Mouse (Mus musculus): ENCODE measurements at regions not wholly inside any gene's neighbourhood (a gene's known extent, or its start where the extent isn't known, plus 50 kb on each side); places are given as distances from the start of the nearest gene placed in this dataset.

- peak; percentile 83 for TF ChIP-seq CTCF (IDR thresholded peaks at IDR 0.05)
- no peak for TF ChIP-seq EP300 (IDR thresholded peaks at IDR 0.05)
- H3K9ac ChIP-seq (replicated peaks; ENCODE audit: low read depth) = no peak overlapping the region
- no peaks in the 10 kb centered on the region for H3K4me1 ChIP-seq (ENCODE audit: insufficient read depth, low read depth, low read length)
- no peak overlapping the region for H3K27ac ChIP-seq (ENCODE audit: low read length)
- no peaks in the 10 kb centered on the region for H3K36me3 ChIP-seq (ENCODE audit: insufficient read depth, low read length)
- no peaks in the 10 kb centered on the region for H3K9me3 ChIP-seq (ENCODE audit: low read length)
- H3K4me2 ChIP-seq (replicated peaks; ENCODE audit: low read depth, low read length) = no peak overlapping the region
- peak; percentile 55 for DNase-seq (ENCODE audit: low spot score)
- no peaks in the 10 kb centered on the region for H3K27me3 ChIP-seq (replicated peaks; ENCODE audit: insufficient read depth, low read length)
- ATAC-seq = no peak
- H3K4me3 ChIP-seq (ENCODE audit: low read depth, low read length) = no peak overlapping the region
- 14% methylated on average over 8 of the region's 8 CpGs for WGBS
These were observed 106.5 kb upstream of the Zfp706 start for GRCm38 (mm10) chr15:37114119-37114518.

- Histone ChIP-seq H3K27ac (ENCODE audit: low read length) (no peak overlapping the region), H3K9ac (replicated peaks; ENCODE audit: low read depth) (no peak overlapping the region), H3K9me3 (ENCODE audit: low read length) (no peaks in the 10 kb centered on the region), H3K27me3 (replicated peaks; ENCODE audit: insufficient read depth, low read length) (no peaks in the 10 kb centered on the region), H3K36me3 (ENCODE audit: insufficient read depth, low read length) (no peaks in the 10 kb centered on the region), H3K4me1 (ENCODE audit: insufficient read depth, low read depth, low read length) (no peaks in the 10 kb centered on the region), H3K4me2 (replicated peaks; ENCODE audit: low read depth, low read length) (no peak overlapping the region), H3K4me3 (ENCODE audit: low read depth, low read length) (no peak overlapping the region)
- no peak for TF ChIP-seq EP300 (IDR thresholded peaks at IDR 0.05)
- TF ChIP-seq CTCF (IDR thresholded peaks at IDR 0.05) = no peak
- DNase-seq (ENCODE audit: low spot score) = no peak
- 89% methylated on average over 14 of the region's 14 CpGs for WGBS
- no peak for ATAC-seq
These were observed 102.9 kb upstream of the Zfp706 start for GRCm38 (mm10) chr15:37110462-37110861.

- 55% methylated on average over 2 of the region's 2 CpGs for WGBS
- Histone ChIP-seq H3K9me3 (ENCODE audit: low read length) (no peaks in the 10 kb centered on the region), H3K27me3 (replicated peaks; ENCODE audit: insufficient read depth, low read length) (no peaks in the 10 kb centered on the region), H3K9ac (replicated peaks; ENCODE audit: low read depth) (no peak overlapping the region), H3K4me1 (ENCODE audit: insufficient read depth, low read depth, low read length) (no peaks in the 10 kb centered on the region), H3K36me3 (ENCODE audit: insufficient read depth, low read length) (no peaks in the 10 kb centered on the region), H3K4me2 (replicated peaks; ENCODE audit: low read depth, low read length) (no peak overlapping the region), H3K27ac (ENCODE audit: low read length) (no peak overlapping the region), H3K4me3 (ENCODE audit: low read depth, low read length) (no peak overlapping the region)
- ATAC-seq (peak; percentile 76), DNase-seq (ENCODE audit: low spot score) (peak; percentile 76)
- TF ChIP-seq EP300 (IDR thresholded peaks at IDR 0.05) = no peak
- TF ChIP-seq CTCF (IDR thresholded peaks at IDR 0.05) = peak; percentile 57
These were observed 94.5 kb upstream of the Zfp706 start for GRCm38 (mm10) chr15:37102035-37102555.

GRCm38 (mm10) chr15:37101419-37101818, 93.8 kb upstream of the Zfp706 start:
- peak; percentile 47 for TF ChIP-seq CTCF (IDR thresholded peaks at IDR 0.05)
- TF ChIP-seq EP300 (IDR thresholded peaks at IDR 0.05) = no peak
- DNase-seq (ENCODE audit: low spot score) (no peak), ATAC-seq (no peak)
- Histone ChIP-seq H3K9ac (replicated peaks; ENCODE audit: low read depth) (no peak overlapping the region), H3K27ac (ENCODE audit: low read length) (no peak overlapping the region), H3K4me1 (ENCODE audit: insufficient read depth, low read depth, low read length) (no peaks in the 10 kb centered on the region), H3K9me3 (ENCODE audit: low read length) (no peaks in the 10 kb centered on the region), H3K4me3 (ENCODE audit: low read depth, low read length) (no peak overlapping the region), H3K4me2 (replicated peaks; ENCODE audit: low read depth, low read length) (no peak overlapping the region), H3K36me3 (ENCODE audit: insufficient read depth, low read length) (no peaks in the 10 kb centered on the region), H3K27me3 (replicated peaks; ENCODE audit: insufficient read depth, low read length) (no peaks in the 10 kb centered on the region)
- 91% methylated on average over 1 of the region's 1 CpGs for WGBS

- Histone ChIP-seq H3K36me3 (ENCODE audit: insufficient read depth, low read length) (no peaks in the 10 kb centered on the region), H3K4me1 (ENCODE audit: insufficient read depth, low read depth, low read length) (no peaks in the 10 kb centered on the region), H3K27me3 (replicated peaks; ENCODE audit: insufficient read depth, low read length) (no peaks in the 10 kb centered on the region), H3K9ac (replicated peaks; ENCODE audit: low read depth) (no peak overlapping the region), H3K9me3 (ENCODE audit: low read length) (no peaks in the 10 kb centered on the region), H3K4me3 (ENCODE audit: low read depth, low read length) (no peak overlapping the region), H3K4me2 (replicated peaks; ENCODE audit: low read depth, low read length) (no peak overlapping the region), H3K27ac (ENCODE audit: low read length) (no peak overlapping the region)
- ATAC-seq (no peak), DNase-seq (ENCODE audit: low spot score) (no peak)
- WGBS = 87% methylated on average over 6 of the region's 6 CpGs
- no peak for TF ChIP-seq CTCF (IDR thresholded peaks at IDR 0.05)
- TF ChIP-seq EP300 (IDR thresholded peaks at IDR 0.05) = no peak
These were observed 93.3 kb upstream of the Zfp706 start for GRCm38 (mm10) chr15:37100767-37101288.

- DNase-seq (ENCODE audit: low spot score) = peak; percentile 79
- no peaks in the 10 kb centered on the region for H3K36me3 ChIP-seq (ENCODE audit: insufficient read depth, low read length)
- H3K4me2 ChIP-seq (replicated peaks; ENCODE audit: low read depth, low read length) = no peak overlapping the region; the same call in 1 of the 2 replicates
- WGBS = 41% methylated on average over 17 of the region's 17 CpGs
- peak; percentile 52 for ATAC-seq
- no peaks in the 10 kb centered on the region for H3K4me1 ChIP-seq (ENCODE audit: insufficient read depth, low read depth, low read length)
- no peaks in the 10 kb centered on the region for H3K27me3 ChIP-seq (replicated peaks; ENCODE audit: insufficient read depth, low read length)
- no peaks in the 10 kb centered on the region for H3K9me3 ChIP-seq (ENCODE audit: low read length)
- TF ChIP-seq CTCF (IDR thresholded peaks at IDR 0.05) = peak; percentile 78
- no peak for TF ChIP-seq EP300 (IDR thresholded peaks at IDR 0.05)
- H3K9ac ChIP-seq (replicated peaks; ENCODE audit: low read depth) = no peak overlapping the region
- H3K4me3 ChIP-seq (ENCODE audit: low read depth, low read length) = no peak overlapping the region
- no peak overlapping the region for H3K27ac ChIP-seq (ENCODE audit: low read length)
These were observed 92.6 kb upstream of the Zfp706 start for GRCm38 (mm10) chr15:37099927-37100766.

Data from lung, postnatal 0 days (tissue).